Mouse (Mus musculus) embryonic fibroblast, embryonic 13.5 days (primary cell): ENCODE data around the gene Immp2l.

Experiments used
- CTCF ChIP-seq: IDR thresholded peaks from 2 replicates; pipeline ENCODE4 v1.5.1; 2011; ENCODE audit warnings: mild to moderate bottlenecking, control low read depth, low read length, moderate library complexity, borderline replicate concordance; ENCODE audit not compliant: insufficient read depth
- POLR2A ChIP-seq: IDR thresholded peaks from 2 replicates; pipeline ENCODE4 v1.6.1; 2011; ENCODE audit warnings: low read depth, mild to moderate bottlenecking, control low read depth, low read length, moderate library complexity

- TF ChIP-seq CTCF (no peak), POLR2A (no peak)
Observed at GRCm38 (mm10) chr12:41868317-41868716, 844.4 kb downstream of the Immp2l start.
